Mouse (Mus musculus) thymus, adult 18-20 months (tissue): ENCODE data around the gene Tmem256.
A peak's percentile ranks its signal among the peaks of the same experiment; 100 is the strongest.

Source experiments
- DNase-seq, 2 experiments: peaks; one replicate each; pipeline ENCODE4 v3.0.0; 2022; ENCODE audit warnings: mixed read lengths in 2 of 2

Gene Tmem256

GRCm38 (mm10) chr11:69816520-69816919 is 21.8 kb upstream of the Tmem256 start:
- DNase-seq: no peak

GRCm38 (mm10) chr11:69818365-69818764 is 19.9 kb upstream of the Tmem256 start, which contains the start of gene Spem2:
Gene Spem2 (minus strand): TSS chr11:69818465.
- DNase-seq: no peak

GRCm38 (mm10) chr11:69818871-69819270 is 19.4 kb upstream of the Tmem256 start:
- DNase-seq: no peak

- no peak for DNase-seq
Measured at GRCm38 (mm10) chr11:69822080-69822479, 16.2 kb upstream of the Tmem256 start, which contains the start of gene Spem1. Gene Spem1 (minus strand): TSS chr11:69822180.

GRCm38 (mm10) chr11:69823456-69823855 is 14.9 kb upstream of the Tmem256 start:
- no peak for DNase-seq

- no peak for DNase-seq
Measured at GRCm38 (mm10) chr11:69828832-69829231, 9.5 kb upstream of the Tmem256 start.

GRCm38 (mm10) chr11:69833554-69833953 is 4.8 kb upstream of the Tmem256 start:
- no peak for DNase-seq

- peak in 1 of 2 experiments; percentile 37 for DNase-seq
Measured at GRCm38 (mm10) chr11:69834001-69834549, 4.2 kb upstream of the Tmem256 start.

- no peak for DNase-seq
Measured at GRCm38 (mm10) chr11:69835326-69835965, 2.9 kb upstream of the Tmem256 start.

- DNase-seq: no peak
Measured at GRCm38 (mm10) chr11:69835966-69836335, 2.4 kb upstream of the Tmem256 start.

GRCm38 (mm10) chr11:69836703-69837576 is 1.4 kb upstream of the Tmem256 start:
- no peak for DNase-seq

GRCm38 (mm10) chr11:69837604-69837951 is 736 bp upstream of the Tmem256 start, which contains the start of gene Nlgn2:
Gene Nlgn2 (minus strand): TSS chr11:69837784.
- no peak for DNase-seq

- no peak for DNase-seq
Measured at GRCm38 (mm10) chr11:69838714-69839104, 395 bp downstream of the Tmem256 start.

- DNase-seq: peak; percentile 85 to 87
Measured at GRCm38 (mm10) chr11:69846198-69846680, 7.9 kb downstream of the Tmem256 start, which contains the start of gene Plscr3. Gene Plscr3 (plus strand): TSS chr11:69846376.

GRCm38 (mm10) chr11:69846738-69847688 is 8.7 kb downstream of the Tmem256 start:
- DNase-seq: no peak

- DNase-seq: no peak
Measured at GRCm38 (mm10) chr11:69848021-69848420, 9.7 kb downstream of the Tmem256 start.

GRCm38 (mm10) chr11:69849128-69849527 is 10.8 kb downstream of the Tmem256 start:
- DNase-seq: no peak

GRCm38 (mm10) chr11:69849884-69850283 is 11.6 kb downstream of the Tmem256 start:
- no peak for DNase-seq

- no peak for DNase-seq
Measured at GRCm38 (mm10) chr11:69850754-69851153, 12.4 kb downstream of the Tmem256 start.

- DNase-seq: no peak
Measured at GRCm38 (mm10) chr11:69853994-69854393, 15.7 kb downstream of the Tmem256 start.

GRCm38 (mm10) chr11:69854680-69855079 is 16.4 kb downstream of the Tmem256 start:
- DNase-seq: no peak

GRCm38 (mm10) chr11:69855347-69855746 is 17.0 kb downstream of the Tmem256 start:
- DNase-seq: peak in 1 of 2 experiments; percentile 31
